Mouse (Mus musculus) hindbrain, embryonic 16.5 days (tissue): ENCODE measurements around the gene Pou2f1. TPM values are rescaled to one million over a fixed set of nuclear protein-coding genes. Genes with fewer than 3 reads are reported as not detected.
"Not testable (repeated sequence)": the region's sequence is repeated elsewhere in the genome, so short reads cannot be mapped to it uniquely, and the experiment has no call there.

Experiments
- ATAC-seq: fragments of 200-750 bp; cut with Nextera tagmentation; 2 replicates; pipeline ENCODE4 v1.8.0; 2017; ENCODE audit warnings: moderate TSS enrichment, moderate library complexity
- H3K27ac ChIP-seq: fragments of 300-500 bp; sonication (generic); 2 replicates; pipeline ENCODE4 v1.5.1; 2014; ENCODE audit warnings: low read depth, mild to moderate bottlenecking, control low read depth, low read length, moderate library complexity
- H3K27me3 ChIP-seq: fragments of 300-500 bp; sonication (generic); replicated peaks from 2 replicates; pipeline ENCODE4 v1.6.1; 2014; ENCODE audit warnings: low read length; ENCODE audit not compliant: control insufficient read depth, insufficient read depth
- H3K36me3 ChIP-seq: fragments of 300-500 bp; sonication (generic); 2 replicates; pipeline ENCODE4 v1.6.1; 2014; ENCODE audit warnings: mild to moderate bottlenecking, low read length, moderate library complexity, mixed read lengths; ENCODE audit not compliant: control insufficient read depth, insufficient read depth
- H3K4me1 ChIP-seq: fragments of 300-500 bp; sonication (generic); 2 replicates; pipeline ENCODE4 v1.6.1; 2014; ENCODE audit warnings: low read depth, low read length; ENCODE audit not compliant: control insufficient read depth, insufficient read depth
- H3K4me2 ChIP-seq: fragments of 300-500 bp; sonication (generic); 2 replicates; pipeline ENCODE4 v1.6.1; 2014; ENCODE audit warnings: mild to moderate bottlenecking, low read length, control low read depth, moderate library complexity
- H3K4me3 ChIP-seq: fragments of 300-500 bp; sonication (generic); 2 replicates; pipeline ENCODE4 v1.5.1; 2014; ENCODE audit warnings: mild to moderate bottlenecking, low read length, control low read depth, moderate library complexity
- H3K9ac ChIP-seq: fragments of 300-500 bp; sonication (generic); 2 replicates; pipeline ENCODE4 v1.6.1; 2014; ENCODE audit warnings: low read depth, mild to moderate bottlenecking, control low read depth, low read length, moderate library complexity
- H3K9me3 ChIP-seq: fragments of 300-500 bp; sonication (generic); 2 replicates; pipeline ENCODE4 v1.6.1; 2014; ENCODE audit warnings: mild to moderate bottlenecking, low read length, moderate library complexity; ENCODE audit not compliant: control insufficient read depth
- WGBS: fragments of 180-500 bp; shearing (Covaris S2); extraction: QIAGEN DNeasy Blood & Tissue Kit; methylation state at CpG from one replicate; pipeline ENCODE4 v1.1.7; 2014; 5-methylcytosine and 5-hydroxymethylcytosine counted together
- polyA plus RNA-seq: library from polyadenylated mRNA; unstranded; fragments of >200 nt; fragmentation: Nextera tagmentation; extraction: Ambion mirVana; gene quantifications from 2 replicates; pipeline ENCODE4 v1.2.1, GENCODE M21; 2015

Gene Pou2f1
- polyA plus RNA-seq, 1 experiment from 2014 or later: 14.3 TPM

- Histone ChIP-seq H3K36me3 (no peaks in the 10 kb centered on the region), H3K4me2 (no peak overlapping the region), H3K27me3 (no peaks in the 10 kb centered on the region), H3K27ac (no peak overlapping the region), H3K4me1 (no peaks in the 10 kb centered on the region), H3K9me3 (no peaks in the 10 kb centered on the region), H3K4me3 (no peak overlapping the region), H3K9ac (no peak overlapping the region)
- whole genome bisulfite sequencing: 65% methylated on average over 3 of the region's 3 CpGs
- no peak for ATAC-seq
Observed at GRCm38 (mm10) chr1:166007026-166007425, 4.5 kb upstream of the Pou2f1 start.

GRCm38 (mm10) chr1:166003181-166004022 is 924 bp upstream of the Pou2f1 start:
- Histone ChIP-seq H3K4me1 (peaks cover 15% of the 10 kb centered on the region), H3K4me2 (peak overlapping the region; percentile 66), H3K4me3 (peak overlapping the region; percentile 95), H3K27ac (peak overlapping the region; percentile 79), H3K27me3 (no peaks in the 10 kb centered on the region), H3K9me3 (no peaks in the 10 kb centered on the region), H3K36me3 (no peaks in the 10 kb centered on the region), H3K9ac (peak overlapping the region; percentile 65)
- under 1% methylated on average over 60 of the region's 61 CpGs for WGBS
- ATAC-seq: peak; percentile 84

GRCm38 (mm10) chr1:166001904-166002489 is 481 bp downstream of the Pou2f1 start:
- Histone ChIP-seq H3K36me3 (no peaks in the 10 kb centered on the region), H3K4me2 (peak overlapping the region; percentile 80), H3K27ac (peak overlapping the region; percentile 96), H3K27me3 (no peaks in the 10 kb centered on the region), H3K4me1 (peaks cover 15% of the 10 kb centered on the region), H3K9me3 (no peaks in the 10 kb centered on the region), H3K9ac (peak overlapping the region; percentile 97), H3K4me3 (peak overlapping the region; percentile 95)
- WGBS: 1% methylated on average over 30 of the region's 70 CpGs
- ATAC-seq: peak; percentile 53

GRCm38 (mm10) chr1:166001121-166001903 is 1.2 kb downstream of the Pou2f1 start:
- Histone ChIP-seq H3K4me3 (peak overlapping the region; percentile 95), H3K27me3 (no peaks in the 10 kb centered on the region)
- WGBS: 0% methylated on average over 29 of the region's 48 CpGs

GRCm38 (mm10) chr1:166000601-166001120 is 1.8 kb downstream of the Pou2f1 start:
- H3K27me3 ChIP-seq: no peaks in the 10 kb centered on the region
- ATAC-seq: no peak
- WGBS: 4% methylated on average over 7 of the region's 7 CpGs
- no peaks in the 10 kb centered on the region for H3K9me3 ChIP-seq
- H3K4me1 ChIP-seq: peaks cover 15% of the 10 kb centered on the region
- H3K4me3 ChIP-seq: peak overlapping the region; percentile 95
- H3K36me3 ChIP-seq: no peaks in the 10 kb centered on the region
- H3K27ac ChIP-seq: peak overlapping the region; percentile 96
- H3K9ac ChIP-seq: peak overlapping the region; percentile 97
- peak overlapping the region; percentile 80 for H3K4me2 ChIP-seq

More at GRCm38 (mm10) chr1:166001121-166001903, 1.2 kb downstream of the Pou2f1 start:
- peak overlapping the region; percentile 97 for H3K9ac ChIP-seq
- H3K9me3 ChIP-seq: no peaks in the 10 kb centered on the region
- H3K36me3 ChIP-seq: no peaks in the 10 kb centered on the region
- ATAC-seq: peak; percentile 10
- peaks cover 15% of the 10 kb centered on the region for H3K4me1 ChIP-seq
- peak overlapping the region; percentile 96 for H3K27ac ChIP-seq
- peak overlapping the region; percentile 80 for H3K4me2 ChIP-seq

- Histone ChIP-seq H3K4me2 (no peak overlapping the region), H3K27me3 (no peaks in the 10 kb centered on the region), H3K27ac (no peak overlapping the region), H3K4me3 (no peak overlapping the region), H3K9ac (no peak overlapping the region), H3K4me1 (peaks cover 15% of the 10 kb centered on the region), H3K36me3 (no peaks in the 10 kb centered on the region), H3K9me3 (no peaks in the 10 kb centered on the region)
- WGBS: 74% methylated on average over 1 of the region's 1 CpGs
- no peak for ATAC-seq
Observed at GRCm38 (mm10) chr1:165999709-166000108, 2.8 kb downstream of the Pou2f1 start.

GRCm38 (mm10) chr1:165995661-165996055 is 6.8 kb downstream of the Pou2f1 start:
- H3K4me3 ChIP-seq: no peak overlapping the region
- H3K9me3 ChIP-seq: no peaks in the 10 kb centered on the region
- H3K27ac ChIP-seq: no peak overlapping the region
- no peak overlapping the region for H3K4me2 ChIP-seq
- no peaks in the 10 kb centered on the region for H3K36me3 ChIP-seq
- no peak for ATAC-seq
- 91% methylated on average over 7 of the region's 7 CpGs for WGBS
- H3K4me1 ChIP-seq: peaks cover 14% of the 10 kb centered on the region
- H3K27me3 ChIP-seq: no peaks in the 10 kb centered on the region
- no peak overlapping the region for H3K9ac ChIP-seq

- H3K36me3 ChIP-seq, H3K4me1 ChIP-seq, H3K4me3 ChIP-seq, H3K9ac ChIP-seq, H3K9me3 ChIP-seq, H3K27me3 ChIP-seq, H3K27ac ChIP-seq, ATAC-seq, H3K4me2 ChIP-seq: not testable (repeated sequence)
- 94% methylated on average over 6 of the region's 7 CpGs for WGBS
Observed at GRCm38 (mm10) chr1:165995011-165995660, 7.3 kb downstream of the Pou2f1 start.
